Mouse (Mus musculus): ENCODE measurements around the gene Gm12800.

Gene Gm12800

DNA sequence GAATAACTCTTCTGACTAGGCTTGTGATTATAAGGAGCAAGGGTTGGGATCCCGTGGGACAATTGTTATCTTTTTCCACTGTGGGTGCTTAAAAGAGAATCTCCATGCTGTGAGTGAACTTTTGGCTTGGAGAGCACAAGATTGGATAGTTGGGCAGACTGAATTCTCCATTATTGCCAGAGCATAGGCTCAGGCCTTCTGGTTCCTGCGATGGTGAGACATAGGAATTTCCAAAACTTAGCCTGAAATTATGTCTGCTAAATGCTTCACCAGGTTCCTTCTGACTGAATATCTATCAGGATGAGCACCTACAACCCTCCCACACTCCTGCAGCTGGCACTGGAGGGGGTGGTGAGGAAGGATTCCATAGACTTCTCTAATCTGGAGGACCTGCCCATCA is at the start of gene Gm12800:
TSS of gene Gm12800 (plus strand) at position 301 of the 400 bp plus-strand sequence.
- 98% methylated on average over 2 of the region's 2 CpGs for WGBS

DNA sequence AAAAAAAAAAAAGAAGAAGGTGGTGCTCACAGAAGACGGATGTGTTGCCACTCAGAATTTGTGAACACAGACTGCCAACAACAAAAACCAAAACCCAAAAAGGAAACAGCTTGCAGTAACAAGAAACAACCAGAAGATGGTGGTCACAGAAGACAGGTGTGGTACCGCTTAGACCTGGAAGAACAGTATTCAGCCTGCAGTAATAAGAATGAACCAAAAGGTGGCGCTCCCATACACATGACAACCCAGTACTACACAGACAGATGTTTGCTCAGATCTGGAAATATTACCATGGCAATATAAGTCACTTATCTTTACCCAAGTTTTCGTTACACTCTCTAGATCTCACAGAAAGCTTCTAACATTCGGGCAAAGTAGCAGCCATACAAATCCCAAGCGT is 48.0 kb upstream of the Gm12800 start:
- 40% methylated on average over 6 of the region's 6 CpGs for WGBS

DNA sequence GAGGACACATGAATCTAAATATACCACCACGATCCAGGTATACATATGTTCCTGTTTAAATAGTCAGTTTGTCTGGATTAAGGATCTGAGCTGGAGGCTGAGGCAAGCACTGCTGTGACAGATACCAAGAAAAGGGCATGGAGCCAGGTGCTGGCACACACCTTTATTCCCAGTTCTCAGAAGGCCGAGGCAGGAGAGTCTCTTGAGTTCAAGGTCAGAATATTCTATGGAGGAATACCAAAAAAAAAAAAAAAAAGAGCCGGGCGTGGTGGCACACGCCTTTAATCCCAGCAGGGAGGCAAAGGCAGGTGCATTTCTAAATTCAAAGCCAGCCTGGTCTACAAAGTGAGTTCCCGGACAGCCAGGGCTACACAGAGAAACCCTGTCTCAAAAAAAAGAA is 46.6 kb upstream of the Gm12800 start:
- 90% methylated on average over 6 of the region's 6 CpGs for WGBS

DNA sequence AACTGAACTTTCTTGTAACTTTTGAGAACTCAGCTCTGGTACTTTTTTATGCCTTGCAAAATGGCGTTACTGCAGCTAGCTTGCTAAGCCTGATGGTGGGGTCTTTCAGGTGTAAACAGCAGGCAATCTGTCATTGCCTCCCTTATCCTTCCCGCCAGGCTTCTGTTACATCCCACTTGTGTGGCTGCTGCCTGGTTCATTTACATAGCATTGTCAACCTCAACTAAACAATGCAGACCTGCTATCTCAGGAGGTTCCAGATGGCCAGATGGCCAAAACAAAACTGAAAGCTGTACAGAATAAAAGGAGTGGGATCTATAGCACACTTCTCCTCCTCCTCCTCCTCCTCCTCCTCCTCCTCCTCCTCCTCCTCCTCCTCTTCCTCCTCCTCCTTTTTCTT is 36.9 kb upstream of the Gm12800 start:
- 41% methylated on average over 2 of the region's 2 CpGs for WGBS

DNA sequence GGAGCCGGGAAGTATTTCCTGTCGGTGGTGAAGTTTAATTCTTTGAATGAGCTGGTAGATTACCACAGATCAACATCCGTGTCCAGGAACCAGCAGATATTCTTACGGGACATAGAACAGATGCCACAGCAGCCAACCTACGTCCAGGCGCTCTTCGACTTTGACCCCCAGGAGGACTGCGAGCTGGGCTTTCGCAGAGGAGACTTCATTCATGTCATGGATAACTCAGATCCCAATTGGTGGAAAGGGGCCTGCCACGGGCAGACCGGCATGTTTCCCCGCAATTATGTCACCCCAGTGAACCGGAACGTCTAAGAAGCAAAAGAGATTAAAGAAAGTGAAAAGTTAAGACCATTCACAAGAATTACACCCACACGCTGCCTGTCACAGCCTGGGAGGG is 33.2 kb upstream of the Gm12800 start:
- 91% methylated on average over 15 of the region's 15 CpGs for WGBS

DNA sequence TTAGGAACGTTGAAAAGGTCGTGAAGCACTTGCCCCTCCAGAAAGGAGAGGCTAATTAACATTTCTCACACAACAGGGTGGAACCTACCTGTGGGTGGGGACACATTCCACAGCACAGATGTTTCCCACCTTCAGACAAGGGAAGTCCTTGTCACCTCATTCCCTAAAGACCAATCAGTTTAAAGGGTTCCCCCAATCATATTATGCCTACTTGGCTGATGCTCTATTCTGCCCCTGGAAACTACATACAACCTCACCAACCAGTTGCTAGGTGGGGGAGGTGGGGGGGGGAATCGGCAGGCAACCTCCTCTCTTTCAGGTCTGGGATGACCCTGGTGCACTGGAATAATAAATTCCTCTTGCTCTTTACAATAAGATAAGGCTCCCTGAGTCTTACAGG is 25.3 kb upstream of the Gm12800 start:
- WGBS: 49% methylated on average over 3 of the region's 3 CpGs

DNA sequence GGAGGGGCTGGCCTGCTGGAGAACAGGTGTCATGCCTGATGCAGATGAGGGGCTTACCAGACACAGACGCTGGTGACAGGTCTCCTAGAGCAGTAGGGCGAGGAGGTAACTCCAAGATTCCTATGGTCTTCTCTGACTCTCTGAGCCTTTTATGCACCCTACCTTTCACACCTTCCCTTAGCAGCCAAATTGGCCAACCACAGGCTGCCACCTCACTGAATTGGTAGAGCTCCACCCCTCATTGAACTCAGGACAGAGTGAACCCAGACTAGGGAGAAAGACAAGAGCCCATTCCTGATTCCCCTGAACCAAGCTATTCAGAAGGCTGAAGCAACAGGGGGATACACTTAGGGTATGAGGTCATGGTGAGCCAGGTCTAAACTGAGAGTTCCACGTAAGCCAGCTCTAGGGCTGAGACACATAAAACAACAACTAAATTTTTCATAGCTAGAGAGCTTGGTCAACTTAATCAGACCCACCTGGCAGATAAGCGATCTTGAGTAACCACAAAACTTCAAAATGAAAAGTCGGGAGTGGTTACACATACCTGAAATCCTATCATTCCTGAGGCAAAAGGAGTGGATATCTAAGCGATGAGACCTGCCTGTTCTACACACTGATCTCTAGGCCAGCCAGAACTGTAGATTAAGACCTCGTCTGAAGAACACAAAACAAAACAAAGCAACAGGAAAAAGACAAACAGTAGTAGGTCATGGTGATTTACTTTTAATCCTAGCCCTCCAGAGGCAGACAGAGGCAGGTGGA is 15.1 kb upstream of the Gm12800 start, which contains the start of gene C130073F10Rik:
TSS of gene C130073F10Rik (minus strand) at position 134 of the 765 bp plus-strand sequence.
- 89% methylated on average over 7 of the region's 7 CpGs for WGBS

DNA sequence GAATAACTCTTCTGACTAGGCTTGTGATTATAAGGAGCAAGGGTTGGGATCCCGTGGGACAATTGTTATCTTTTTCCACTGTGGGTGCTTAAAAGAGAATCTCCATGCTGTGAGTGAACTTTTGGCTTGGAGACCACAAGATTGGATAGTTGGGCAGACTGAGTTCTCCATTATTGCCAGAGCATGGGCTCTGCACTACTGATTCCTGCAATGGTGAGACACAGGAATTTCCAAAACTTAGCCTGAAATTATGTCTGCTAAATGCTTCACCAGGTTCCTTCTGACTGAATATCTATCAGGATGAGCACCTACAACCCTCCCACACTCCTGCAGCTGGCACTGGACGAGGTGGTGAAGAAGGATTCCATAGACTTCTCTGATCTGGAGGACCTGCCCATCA is 31.2 kb downstream of the Gm12800 start, which contains the start of gene Gm12794:
TSS of gene Gm12794 (plus strand) at position 301 of the 400 bp plus-strand sequence.
- WGBS: 75% methylated on average over 2 of the region's 2 CpGs
